Mouse (Mus musculus) c-Kit-positive CD71-positive TER-119-positive erythroid progenitor cells, embryonic 14.5 days (primary cell): ENCODE data around the gene Tnfaip8l2.
"Not testable (repeated sequence)": the region's sequence is repeated elsewhere in the genome, so short reads cannot be mapped to it uniquely, and the experiment has no call there.

Source experiments
- DNase-seq: peaks from one replicate; pipeline ENCODE4 v3.0.0-alpha.2; 2013; ENCODE audit warnings: low spot score

The Tnfaip8l2 gene

GRCm38 (mm10) chr3:95159987-95160963 is 18.1 kb upstream of the Tnfaip8l2 start, which contains the start of gene Sema6c:
TSS of gene Sema6c (plus strand) at chr3:95160457.
- DNase-seq = peak; percentile 80

- DNase-seq = no peak
Observed at GRCm38 (mm10) chr3:95159511-95159986, 17.4 kb upstream of the Tnfaip8l2 start.

GRCm38 (mm10) chr3:95153874-95154273 is 11.7 kb upstream of the Tnfaip8l2 start:
- DNase-seq = peak; percentile 65

DNA sequence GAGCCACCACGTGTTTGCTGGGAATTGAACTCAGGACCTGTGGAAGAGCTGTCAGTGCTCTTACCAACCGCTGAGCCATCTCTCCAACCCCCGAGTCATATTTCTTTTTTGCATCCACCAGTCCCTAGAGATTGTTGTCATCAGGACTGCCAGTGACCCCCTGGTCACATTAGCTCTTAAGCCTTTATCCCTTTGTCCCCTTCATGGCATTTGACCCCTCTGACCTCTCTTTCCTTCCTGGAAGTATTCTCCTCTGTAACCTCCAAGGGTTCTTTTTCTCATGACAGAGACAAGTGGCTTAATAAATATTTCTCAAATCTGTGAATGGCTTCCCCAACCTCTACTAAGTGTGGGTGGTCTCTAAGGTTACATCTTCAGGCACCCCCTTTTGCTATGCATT is 5.8 kb upstream of the Tnfaip8l2 start:
- no peak for DNase-seq

DNA sequence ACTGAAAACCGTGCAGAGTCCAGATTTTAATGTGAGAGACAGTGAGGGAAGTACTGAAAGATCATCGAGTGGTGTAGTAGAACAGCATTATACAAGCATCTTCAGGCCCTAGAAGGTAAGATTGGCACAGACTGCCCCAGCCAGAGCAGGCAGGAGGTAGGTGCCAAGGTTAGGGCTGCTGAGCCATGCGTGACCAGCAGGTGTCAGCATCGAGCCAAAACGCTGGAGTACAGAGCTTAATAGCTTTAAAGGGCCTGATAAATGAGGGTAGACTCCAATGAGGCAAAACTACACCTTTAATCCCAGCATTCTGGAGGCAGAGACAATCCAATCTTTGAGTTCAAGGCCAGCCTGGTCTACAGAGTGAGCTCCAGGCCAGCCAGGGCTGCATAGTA is 454 bp upstream of the Tnfaip8l2 start:
- peak; percentile 83 for DNase-seq

DNA sequence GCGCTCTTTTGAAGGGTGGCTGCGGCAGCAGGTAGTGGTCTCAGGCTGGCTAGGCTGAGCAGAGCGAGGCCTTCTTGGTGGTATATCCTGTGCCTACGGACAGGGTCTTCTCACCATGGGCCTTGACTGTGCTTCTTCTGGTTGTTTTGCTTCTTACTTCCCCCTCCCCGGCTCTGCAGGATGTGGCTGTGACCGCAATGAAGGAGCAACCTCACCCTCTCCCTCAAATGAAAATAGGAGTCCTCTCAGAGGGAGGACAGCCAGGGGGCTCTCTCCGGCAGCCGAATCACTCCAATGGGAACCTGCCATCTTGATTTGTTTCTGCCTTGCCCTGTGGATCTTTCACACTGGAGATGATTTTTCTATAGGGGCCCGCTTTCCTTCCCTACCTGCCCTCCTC is 686 bp downstream of the Tnfaip8l2 start:
- no peak for DNase-seq

DNA sequence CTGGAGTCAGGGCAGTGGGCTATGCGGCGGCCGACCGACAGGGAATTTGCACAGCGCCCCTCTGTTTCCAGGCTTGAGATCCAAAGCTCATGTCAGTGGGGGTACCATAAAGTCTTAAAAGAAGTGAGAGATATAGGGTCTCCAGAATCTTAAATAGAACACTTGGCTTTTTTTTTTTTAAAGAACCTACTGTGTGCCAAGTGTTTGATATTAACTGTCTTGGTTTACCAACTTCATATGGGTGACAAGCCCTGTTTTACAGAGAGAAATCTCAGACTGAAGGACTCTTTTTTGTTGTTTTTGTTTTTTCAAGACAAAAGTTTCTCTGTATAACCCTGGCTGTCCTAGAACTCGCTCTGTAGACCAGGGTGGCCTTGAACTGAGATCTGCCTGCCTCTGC is 1.4 kb downstream of the Tnfaip8l2 start:
- no peak for DNase-seq

- no peak for DNase-seq
Observed at GRCm38 (mm10) chr3:95140289-95140595, 1.9 kb downstream of the Tnfaip8l2 start.

DNA sequence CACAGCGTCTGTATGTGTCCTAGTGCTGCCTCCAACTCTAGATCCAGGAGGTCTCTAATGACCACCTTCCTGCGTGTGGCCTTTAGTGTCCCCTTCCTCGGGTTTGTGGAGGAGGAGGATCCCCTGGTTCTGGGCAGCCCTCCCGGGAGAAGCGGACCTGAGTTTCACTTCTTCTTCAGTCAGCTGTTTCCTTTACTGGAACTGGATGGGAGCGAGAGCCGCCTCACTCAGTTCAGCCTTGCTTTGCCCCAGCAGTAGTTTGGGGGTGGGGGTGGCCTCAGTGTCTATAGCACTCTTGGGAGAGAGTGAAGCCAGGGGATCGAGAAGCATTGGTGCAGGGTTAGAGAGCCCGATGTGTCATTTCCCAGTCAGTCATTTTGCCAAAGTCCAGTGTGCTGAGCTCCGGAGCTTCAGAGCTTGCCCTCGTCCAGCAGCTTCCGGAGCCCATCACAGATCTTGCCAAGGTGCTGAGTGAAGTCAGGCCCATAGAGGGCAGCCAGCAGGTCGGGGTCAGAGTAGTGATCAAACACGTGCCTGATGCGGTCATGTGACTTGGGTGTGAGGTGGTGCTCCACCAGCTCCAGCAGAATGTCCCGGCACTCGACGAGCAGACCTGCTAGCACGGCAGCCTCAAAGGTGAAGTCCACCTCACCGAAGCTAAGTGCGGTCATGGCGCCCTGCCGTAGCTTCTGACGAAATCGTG is 2.4 kb downstream of the Tnfaip8l2 start:
- DNase-seq = no peak

- no peak for DNase-seq
Observed at GRCm38 (mm10) chr3:95136336-95136735, 5.8 kb downstream of the Tnfaip8l2 start.

GRCm38 (mm10) chr3:95135433-95136052 is 6.6 kb downstream of the Tnfaip8l2 start:
- no peak for DNase-seq

GRCm38 (mm10) chr3:95135023-95135422 is 7.1 kb downstream of the Tnfaip8l2 start:
- peak; percentile 53 for DNase-seq

- not testable (repeated sequence) for DNase-seq
Observed at GRCm38 (mm10) chr3:95134133-95134532, 8.0 kb downstream of the Tnfaip8l2 start.

DNA sequence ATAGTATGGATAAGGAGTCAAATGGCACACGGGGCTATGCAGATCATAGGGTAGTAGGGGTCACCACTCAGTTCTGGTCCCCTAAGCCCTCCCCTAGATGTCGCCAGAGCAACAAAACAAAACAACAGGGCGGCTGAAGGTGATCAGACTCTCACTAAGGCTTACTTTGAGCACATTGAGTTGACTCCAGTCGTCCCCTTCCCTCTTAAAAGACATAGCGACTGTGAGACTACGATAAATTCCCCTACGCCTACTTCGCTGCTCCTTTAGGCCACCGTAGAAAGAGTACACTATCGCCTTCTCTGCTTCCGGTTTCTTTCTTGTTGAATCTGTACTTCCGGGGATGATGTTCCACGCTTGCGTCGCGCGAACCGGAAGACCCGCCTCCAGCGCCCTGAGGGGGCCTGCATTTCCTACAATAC is 8.5 kb downstream of the Tnfaip8l2 start, which contains the start of the genes Scnm1 and Lysmd1:
Gene Scnm1 (minus strand): TSS at position 332 of the 422 bp plus-strand sequence.
Gene Lysmd1 (plus strand): TSS at position 409 of the 422 bp plus-strand sequence.
- DNase-seq = peak; percentile 90

DNA sequence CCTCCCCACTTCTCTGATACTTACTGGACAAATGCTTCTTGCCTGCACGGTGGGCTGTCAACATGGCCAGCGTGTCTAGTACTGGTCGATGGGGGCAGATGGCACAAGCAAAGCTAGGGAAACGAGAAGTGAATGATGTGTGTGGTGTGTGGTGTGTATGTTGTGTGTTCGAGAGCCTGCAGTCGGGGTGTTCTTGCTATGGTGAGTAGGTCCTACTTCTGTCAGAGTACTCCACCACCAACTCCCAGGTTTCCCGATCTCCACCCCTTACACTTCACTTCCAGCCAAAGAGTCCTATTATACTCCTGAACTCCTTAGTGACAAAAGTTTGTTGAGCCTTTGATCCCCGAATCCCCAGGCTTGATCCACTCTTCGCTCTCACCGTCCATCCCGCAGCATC is 9.0 kb downstream of the Tnfaip8l2 start:
- DNase-seq = no peak

DNA sequence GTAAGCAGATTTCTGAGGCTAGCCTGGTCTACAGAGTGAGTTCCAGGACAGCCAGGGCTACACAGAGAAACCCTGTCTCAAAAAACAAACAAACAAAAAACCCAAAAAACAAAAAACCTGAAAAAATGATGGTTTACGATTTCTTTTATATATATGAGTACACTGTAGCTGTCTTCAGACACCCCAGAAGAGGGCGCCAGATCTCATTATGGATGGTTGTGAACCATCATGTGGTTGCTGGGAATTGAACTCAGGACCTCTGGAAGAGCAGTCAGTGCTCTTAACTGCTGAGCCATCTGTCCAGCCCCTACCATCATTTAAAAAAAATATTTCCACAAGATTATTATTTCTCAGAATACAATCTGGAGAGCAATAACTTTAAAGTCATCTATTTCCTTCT is 9.8 kb downstream of the Tnfaip8l2 start:
- not testable (repeated sequence) for DNase-seq

- no peak for DNase-seq
Observed at GRCm38 (mm10) chr3:95130081-95130480, 12.1 kb downstream of the Tnfaip8l2 start.

DNA sequence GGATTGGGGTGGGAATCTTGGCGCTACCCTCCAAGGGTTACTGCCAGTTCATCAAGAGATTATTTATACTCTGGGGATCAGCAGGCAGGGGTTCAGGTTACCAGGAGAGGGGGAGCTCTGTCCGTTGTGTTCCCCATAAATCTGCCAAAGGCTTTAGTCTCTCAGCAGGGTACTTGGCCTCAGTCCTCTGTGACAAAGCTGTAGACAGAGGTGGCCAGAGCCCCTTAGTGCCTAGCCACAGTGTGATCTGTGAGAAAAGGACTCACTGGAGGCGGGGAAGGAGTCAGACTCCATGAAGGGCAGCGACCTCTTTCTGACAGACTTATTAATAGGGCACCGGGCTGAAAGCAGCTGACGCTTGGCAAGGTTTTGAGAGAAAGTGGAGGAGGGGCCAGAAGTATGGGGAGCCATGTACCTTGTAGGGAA is 12.9 kb downstream of the Tnfaip8l2 start:
- no peak for DNase-seq

- DNase-seq = no peak
Observed at GRCm38 (mm10) chr3:95124972-95125371, 17.2 kb downstream of the Tnfaip8l2 start.

DNA sequence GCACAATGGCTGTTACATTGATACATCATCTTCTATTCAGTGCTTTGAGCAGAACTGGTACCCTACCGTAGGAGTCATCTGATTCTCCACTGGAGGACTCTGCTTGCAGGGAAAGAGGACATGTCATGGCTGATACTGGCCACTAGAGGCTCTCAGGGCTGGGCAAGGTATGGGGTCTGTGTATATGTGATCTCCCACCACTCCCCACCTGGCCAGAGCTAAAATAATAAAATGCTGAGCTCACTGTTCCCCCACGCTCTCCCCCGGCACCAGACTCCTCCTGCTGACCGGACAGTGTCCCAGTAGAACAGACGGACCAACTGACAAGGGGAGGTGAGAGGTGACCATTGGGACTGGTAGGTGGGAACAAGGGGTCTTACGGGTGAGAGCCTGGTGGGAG is 17.9 kb downstream of the Tnfaip8l2 start, which contains the start of gene Tmod4:
Gene Tmod4 (plus strand): TSS at position 231 of the 400 bp plus-strand sequence.
- DNase-seq = no peak

GRCm38 (mm10) chr3:95121580-95121979 is 20.6 kb downstream of the Tnfaip8l2 start:
- no peak for DNase-seq

DNA sequence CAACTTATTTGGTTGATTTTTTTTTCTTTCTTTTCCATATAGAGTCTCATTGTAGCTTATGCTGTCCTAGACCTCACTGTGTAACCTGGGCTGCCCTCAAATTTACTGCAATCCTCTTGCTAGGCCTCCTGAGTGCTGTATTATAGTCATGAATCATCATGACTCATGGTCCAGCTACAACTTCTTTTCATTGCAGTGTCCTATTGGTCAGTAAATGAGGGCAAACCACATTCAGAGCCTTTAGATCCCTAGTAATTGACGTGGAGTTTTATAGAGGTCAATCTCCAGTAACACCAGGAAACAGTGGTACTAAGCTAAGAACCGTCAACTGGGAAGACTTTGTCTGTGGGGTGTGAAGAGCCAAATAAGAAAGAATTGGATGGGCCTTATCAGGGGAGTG is 24.4 kb downstream of the Tnfaip8l2 start:
- DNase-seq = no peak
